Mouse (Mus musculus): ENCODE results near the gene Tmprss4.
A peak's percentile ranks its signal among the peaks of the same experiment; 100 is the strongest.

Gene Tmprss4

DNA sequence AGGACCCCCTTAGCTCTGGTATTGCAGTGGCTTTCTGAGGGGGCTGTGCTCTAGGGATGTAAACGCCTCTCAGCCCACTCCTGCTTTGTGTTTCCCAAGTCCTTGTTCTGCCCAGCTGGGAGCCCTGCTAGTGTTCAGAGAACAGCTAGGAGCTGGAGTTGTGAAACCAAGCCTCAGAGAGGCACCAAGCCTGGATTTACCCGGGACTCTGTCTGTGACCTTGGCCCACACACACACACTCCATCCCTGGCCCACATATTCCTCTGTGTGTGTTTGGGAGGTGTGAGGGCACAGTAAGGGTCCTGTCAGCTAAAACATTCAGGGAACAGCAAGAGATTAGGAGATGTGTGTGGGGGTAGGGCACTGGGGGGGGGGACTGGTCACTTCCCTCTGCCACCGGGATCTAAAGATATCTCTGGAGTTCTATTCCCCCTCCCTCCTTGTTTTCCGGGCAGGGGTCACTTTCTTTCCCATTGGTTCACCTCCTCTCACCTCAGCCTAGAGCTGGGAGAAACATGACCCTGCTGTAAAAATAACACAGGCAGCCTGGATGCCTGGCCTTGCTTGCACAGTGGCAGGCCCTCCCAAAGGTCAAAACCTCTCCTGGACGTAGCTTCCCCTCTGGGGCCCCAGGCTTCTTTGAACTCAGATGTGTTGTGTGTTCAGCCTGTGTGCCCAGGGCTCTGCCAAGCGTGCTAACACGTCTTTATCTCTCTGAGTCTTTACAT is 67.3 kb downstream of the Tmprss4 start:
- Histone ChIP-seq H3K36me3 (ENCODE audit: control insufficient read depth, insufficient read depth, low read length, poor library complexity, severe bottlenecking) (0 out of 2 replicates have a peak, but pooled peaks cover 1% of the 10 kb centered on the region), H3K27me3 (ENCODE audit: control insufficient read depth, insufficient read depth, low read length, poor library complexity, severe bottlenecking) (no peaks in the 10 kb centered on the region; the same call in 1 of the 2 replicates)
- no peak for DNase-seq (ENCODE audit: low read depth, low spot score)

- no peaks in the 10 kb centered on the region for H3K27me3 ChIP-seq (ENCODE audit: control insufficient read depth, insufficient read depth, low read length, poor library complexity, severe bottlenecking)
- DNase-seq (ENCODE audit: low read depth, low spot score) = peak; percentile 87
- H3K36me3 ChIP-seq (ENCODE audit: control insufficient read depth, insufficient read depth, low read length, poor library complexity, severe bottlenecking) = no peaks in the 10 kb centered on the region
These were observed 70.2 kb downstream of the Tmprss4 start for GRCm38 (mm10) chr9:45133484-45134310.

DNA sequence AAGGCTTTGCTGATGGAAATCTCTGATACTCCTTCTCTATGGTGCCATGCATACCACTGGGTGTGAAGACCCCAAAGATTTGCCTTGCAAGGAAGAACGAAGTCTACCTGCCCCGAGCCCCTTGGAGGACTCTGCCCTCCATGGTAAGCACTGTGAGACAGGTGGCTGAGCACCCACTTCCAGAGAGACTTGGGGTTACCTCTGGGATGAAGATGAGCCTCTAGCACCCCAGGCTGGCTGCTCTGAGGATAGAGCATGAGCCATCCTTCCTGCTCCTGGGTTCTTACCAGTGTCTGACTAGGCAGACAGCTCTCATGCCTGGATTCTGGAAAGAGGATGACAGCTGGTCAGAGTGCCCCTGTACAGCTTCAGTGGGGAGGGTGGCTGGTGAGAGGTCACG is 73.8 kb downstream of the Tmprss4 start:
- H3K27me3 ChIP-seq (ENCODE audit: control insufficient read depth, insufficient read depth, low read length, poor library complexity, severe bottlenecking) = no peaks in the 10 kb centered on the region
- no peak for DNase-seq (ENCODE audit: low read depth, low spot score)
- no peaks in the 10 kb centered on the region for H3K36me3 ChIP-seq (ENCODE audit: control insufficient read depth, insufficient read depth, low read length, poor library complexity, severe bottlenecking)

- no peaks in the 10 kb centered on the region for H3K36me3 ChIP-seq (ENCODE audit: control insufficient read depth, insufficient read depth, low read length, poor library complexity, severe bottlenecking)
- peak; percentile 57 for DNase-seq (ENCODE audit: low read depth, low spot score)
- H3K27me3 ChIP-seq (ENCODE audit: control insufficient read depth, insufficient read depth, low read length, poor library complexity, severe bottlenecking) = no peaks in the 10 kb centered on the region
These were observed 77.0 kb downstream of the Tmprss4 start for GRCm38 (mm10) chr9:45126941-45127340.

- no peaks in the 10 kb centered on the region for H3K36me3 ChIP-seq (ENCODE audit: control insufficient read depth, insufficient read depth, low read length, poor library complexity, severe bottlenecking)
- no peak for DNase-seq (ENCODE audit: low read depth, low spot score)
These were observed 78.7 kb downstream of the Tmprss4 start for GRCm38 (mm10) chr9:45125211-45125610.

More at GRCm38 (mm10) chr9:45125211-45125610, 78.7 kb downstream of the Tmprss4 start:
- no peaks in the 10 kb centered on the region for H3K27me3 ChIP-seq (ENCODE audit: control insufficient read depth, insufficient read depth, low read length, poor library complexity, severe bottlenecking)

Data from splenic B cell, adult 2 months (primary cell).